Mouse (Mus musculus) brain, adult 10 weeks (tissue): Measurements from ENCODE around the gene Cbr2. TPM values are rescaled to one million over a fixed set of nuclear protein-coding genes. Genes with fewer than 3 reads are reported as not detected.

Experiments
- polyA plus RNA-seq: library from polyadenylated mRNA; stranded (reverse); fragments of 350-450 nt; fragmentation: Illumina TruSeq; extraction: RNeasy Lipid Tissue Mini Kit (QIAGEN cat#74804); gene quantifications from one replicate; pipeline ENCODE4 v1.2.3, GENCODE M21; 2015; ENCODE audit warnings: low read depth, low replicate concordance

The Cbr2 gene
- polyA plus RNA-seq = 1.8 TPM

GRCm38 (mm10) chr11:120731858-120732680 lies at the start of gene Cbr2:
Gene Cbr2, minus strand, starts transcription at chr11:120732114.

GRCm38 (mm10) chr11:120762672-120763041 lies 30.7 kb upstream of the Cbr2 start, which contains the start of gene Hmga1b:
Gene Hmga1b, plus strand, starts transcription at chr11:120762794.

GRCm38 (mm10) chr11:120727169-120727527 lies 4.8 kb downstream of the Cbr2 start, which contains the start of gene Dcxr:
Gene Dcxr, minus strand, starts transcription at chr11:120727281.

GRCm38 (mm10) chr11:120721124-120722066 lies 10.5 kb downstream of the Cbr2 start, which contains the start of gene Rac3:
Gene Rac3, plus strand, starts transcription at chr11:120721470.

GRCm38 (mm10) chr11:120713580-120714518 lies 18.1 kb downstream of the Cbr2 start, which contains the start of the genes Cenpx and Lrrc45:
Gene Cenpx, minus strand, starts transcription at chr11:120713738.
Gene Lrrc45, plus strand, starts transcription at chr11:120713925.

Other genes starting within 250 kb of the Cbr2 start
- gene Mrpl12, start 247.5 kb downstream of the Cbr2 start, polyA plus RNA-seq = 132 TPM
- gene Slc25a10, start 240.3 kb downstream of the Cbr2 start, polyA plus RNA-seq = 16.9 TPM
- gene Gcgr, start 201.4 kb downstream of the Cbr2 start, polyA plus RNA-seq = not detected
- 153 TPM for gene Mcrip1, start 182.4 kb downstream of the Cbr2 start, polyA plus RNA-seq
- not detected for gene Ppp1r27, start 181.0 kb downstream of the Cbr2 start, polyA plus RNA-seq
- 124 TPM for gene P4hb, start 158.9 kb downstream of the Cbr2 start, polyA plus RNA-seq
- gene Arhgdia, start 150.5 kb downstream of the Cbr2 start, polyA plus RNA-seq = 289 TPM
- 25.6 TPM for gene Alyref, start 133.7 kb downstream of the Cbr2 start, polyA plus RNA-seq
- 98.4 TPM for gene Anapc11, start 133.7 kb downstream of the Cbr2 start, polyA plus RNA-seq
- gene Npb, start 123.6 kb downstream of the Cbr2 start, polyA plus RNA-seq = not detected
- 141 TPM for gene Pcyt2, start 114.2 kb downstream of the Cbr2 start, polyA plus RNA-seq
- 53.0 TPM for gene Sirt7, start 106.9 kb downstream of the Cbr2 start, polyA plus RNA-seq
- 55.3 TPM for gene Mafg, start 98.5 kb downstream of the Cbr2 start, polyA plus RNA-seq
- gene Pycr1, start 88.3 kb downstream of the Cbr2 start, polyA plus RNA-seq = 4.5 TPM
- 7.1 TPM for gene Myadml2, start 84.0 kb downstream of the Cbr2 start, polyA plus RNA-seq
- 3.2 TPM for gene Notum, start 70.9 kb downstream of the Cbr2 start, polyA plus RNA-seq
- 41.6 TPM for gene Aspscr1, start 59.1 kb downstream of the Cbr2 start, polyA plus RNA-seq
- 31.9 TPM for gene Cenpx, start 18.4 kb downstream of the Cbr2 start, polyA plus RNA-seq
- gene Lrrc45, start 18.2 kb downstream of the Cbr2 start, polyA plus RNA-seq = 51.5 TPM
- gene Rac3, start 10.6 kb downstream of the Cbr2 start, polyA plus RNA-seq = 64.3 TPM
- 17.3 TPM for gene Dcxr, start 4.8 kb downstream of the Cbr2 start, polyA plus RNA-seq
- 97.6 TPM for gene Hmga1b, start 30.7 kb upstream of the Cbr2 start, polyA plus RNA-seq
- gene Rfng, start 52.1 kb upstream of the Cbr2 start, polyA plus RNA-seq = 64.7 TPM
- gene Gps1, start 52.2 kb upstream of the Cbr2 start, polyA plus RNA-seq = 181 TPM
- 41.4 TPM for gene Dus1l, start 64.3 kb upstream of the Cbr2 start, polyA plus RNA-seq
- gene Fasn, start 92.4 kb upstream of the Cbr2 start, polyA plus RNA-seq = 128 TPM
- gene Ccdc57, start 200.8 kb upstream of the Cbr2 start, polyA plus RNA-seq = 7.2 TPM
- 3.1 TPM for gene Slc16a3, start 216.4 kb upstream of the Cbr2 start, polyA plus RNA-seq